ENCODE assay signal across 18 mouse cellular contexts in the genomic region with DNA sequence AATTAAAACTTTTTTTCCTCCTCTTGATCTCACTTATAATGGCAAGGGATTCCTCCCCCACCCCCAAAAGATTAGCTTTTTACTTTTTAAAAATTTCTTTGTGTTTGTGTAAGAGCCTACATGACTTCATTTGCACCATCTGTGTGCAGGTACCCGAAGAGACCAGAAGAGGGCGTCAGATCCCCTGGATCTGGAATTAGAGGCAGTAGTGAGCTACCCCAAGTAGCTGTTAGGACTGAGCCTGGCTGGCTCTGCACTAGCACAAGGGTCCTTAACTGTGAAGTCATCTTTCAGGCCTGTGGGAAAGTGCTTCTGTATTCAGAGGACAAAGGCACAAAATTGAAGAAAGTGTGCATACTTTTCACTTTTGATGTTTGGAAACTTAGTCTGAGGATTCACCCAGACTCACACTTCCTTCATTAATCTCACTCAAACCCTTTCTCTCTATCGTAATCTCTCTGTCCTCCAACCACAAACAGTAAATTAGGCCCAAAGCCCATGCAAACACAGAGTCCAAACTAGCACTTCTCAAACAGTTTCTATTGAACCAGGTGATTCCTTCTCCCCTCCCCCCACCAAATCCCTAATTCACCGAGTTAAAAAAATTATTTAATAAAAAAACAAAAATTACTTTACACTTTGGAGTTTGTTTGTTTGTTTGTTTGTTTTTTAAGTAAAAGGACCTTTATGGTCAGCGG.
A peak's percentile ranks its signal among the peaks of the same experiment; 100 is the strongest.
DNase-seq lines count a peak whose midpoint lies in the region; ATAC-seq and TF ChIP-seq lines count a peak whose summit lies in the region.
"Had no signal": no experiment of that assay in that cellular context is flagged by ENCODE, and none has a peak within 500 bp of the region (broad histone marks: within the 10 kb centered on the region; RNA-seq: fewer than 3 reads in every experiment).

No protein-coding gene starts in this region.

- intact Hi-C loops in left cerebral cortex, postnatal 25 days (cut with DNase I) = no loop called here

- TF ChIP-seq EP300 in liver, postnatal 0 days (IDR thresholded peaks at IDR 0.05; ENCODE audit: low read depth) = no peak

- peak; percentile 18 for DNase-seq in hindbrain, embryonic 11.5 days (ENCODE audit: low spot score)
- no peak for DNase-seq in liver, postnatal 0 days
- DNase-seq in ES-E14 (ENCODE audit: low read depth, low spot score) = peak; percentile 40
- DNase-seq in induced T-regulatory cell, adult 2 months (ENCODE audit: low read depth) = peak; percentile 46
- no peak for DNase-seq in left cerebral cortex, postnatal 25 days (ENCODE audit: low spot score in 2 of 2)
- DNase-seq: cerebellum, adult 9-10 months; kidney, postnatal 14 days; layer of hippocampus, postnatal 36 days; lung, postnatal 36 days; midbrain, embryonic 14.5 days; thymus, adult 18-20 months had no signal

- H3K4me1 ChIP-seq in hindbrain, embryonic 11.5 days (replicated peaks; ENCODE audit: control insufficient read depth, insufficient read depth, low read length) = no peaks in the 10 kb centered on the region
- peaks cover 8% of the 10 kb centered on the region; the same call in 1 of the 2 replicates for H3K4me1 ChIP-seq in hindbrain, embryonic 13.5 days (replicated peaks)
- H3K4me1 ChIP-seq in liver, postnatal 0 days (ENCODE audit: insufficient read depth) = peaks cover 2% of the 10 kb centered on the region; the same call in 1 of the 2 replicates
- no peaks in the 10 kb centered on the region for H3K4me1 ChIP-seq in liver, embryonic 12.5 days
- peaks cover 0 to 6% of the 10 kb centered on the region in 2 experiments; a peak in 1 of 4 replicates for H3K4me1 ChIP-seq in ES-E14 (ENCODE audit: control insufficient read depth in 2 of 2, insufficient read depth in 2 of 2, low read length in 2 of 2, poor library complexity in 1 of 2)
- H3K4me1 ChIP-seq: hindbrain, embryonic 12.5 days had no signal

- no peaks in the 10 kb centered on the region for H3K36me3 ChIP-seq in hindbrain, embryonic 11.5 days (ENCODE audit: control insufficient read depth, insufficient read depth, low read length)
- H3K36me3 ChIP-seq in hindbrain, embryonic 13.5 days = no peaks in the 10 kb centered on the region
- H3K36me3 ChIP-seq in liver, postnatal 0 days (replicated peaks; ENCODE audit: insufficient read depth, low read length) = no peaks in the 10 kb centered on the region
- H3K36me3 ChIP-seq in liver, embryonic 12.5 days = no peaks in the 10 kb centered on the region
- no peaks in the 10 kb centered on the region for H3K36me3 ChIP-seq in ES-E14 (ENCODE audit: control insufficient read depth, insufficient read depth, low read length, poor library complexity, severe bottlenecking)
- H3K36me3 ChIP-seq: embryonic facial prominence, embryonic 10.5 days; G1E; hindbrain, embryonic 12.5 days; limb, embryonic 13.5 days had no signal

- H3K4me3 ChIP-seq in hindbrain, embryonic 11.5 days (ENCODE audit: low read depth, low read length) = no peak overlapping the region
- H3K4me3 ChIP-seq in hindbrain, embryonic 13.5 days = no peak overlapping the region
- no peak overlapping the region for H3K4me3 ChIP-seq in liver, postnatal 0 days (ENCODE audit: low read depth, low read length)
- H3K4me3 ChIP-seq in liver, embryonic 12.5 days = no peak overlapping the region
- no peak overlapping the region for H3K4me3 ChIP-seq in ES-E14 (ENCODE audit: insufficient read depth in 1 of 2, low read depth in 1 of 2, low read length in 2 of 2, poor library complexity in 1 of 2, severe bottlenecking in 1 of 2)
- H3K4me3 ChIP-seq: embryonic facial prominence, embryonic 10.5 days; hindbrain, embryonic 12.5 days; limb, embryonic 13.5 days had no signal

- H3K4me2 ChIP-seq in hindbrain, embryonic 11.5 days (replicated peaks; ENCODE audit: low read depth, low read length) = no peak overlapping the region
- no peak overlapping the region for H3K4me2 ChIP-seq in hindbrain, embryonic 13.5 days
- no peak overlapping the region for H3K4me2 ChIP-seq in liver, postnatal 0 days (ENCODE audit: low read depth, low read length)
- no peak overlapping the region for H3K4me2 ChIP-seq in liver, embryonic 12.5 days
- H3K4me2 ChIP-seq: heart, embryonic 11.5 days; hindbrain, embryonic 12.5 days; limb, embryonic 13.5 days had no signal

- no peak overlapping the region for H3K9ac ChIP-seq in hindbrain, embryonic 11.5 days (ENCODE audit: low read depth, low read length)
- no peak overlapping the region for H3K9ac ChIP-seq in hindbrain, embryonic 13.5 days
- H3K9ac ChIP-seq in liver, postnatal 0 days (replicated peaks) = no peak overlapping the region
- H3K9ac ChIP-seq in liver, embryonic 12.5 days = no peak overlapping the region
- no peak overlapping the region for H3K9ac ChIP-seq in ES-E14 (ENCODE audit: insufficient read depth, low read depth, low read length, poor library complexity, severe bottlenecking)
- H3K9ac ChIP-seq: hindbrain, embryonic 12.5 days; limb, embryonic 13.5 days had no signal

- no peak overlapping the region for H3K27ac ChIP-seq in hindbrain, embryonic 11.5 days (ENCODE audit: low read depth, low read length)
- no peak overlapping the region for H3K27ac ChIP-seq in hindbrain, embryonic 13.5 days
- H3K27ac ChIP-seq in liver, postnatal 0 days (ENCODE audit: low read depth) = peak overlapping the region; percentile 52; the same call in 1 of the 2 replicates
- H3K27ac ChIP-seq in liver, embryonic 12.5 days = no peak overlapping the region
- H3K27ac ChIP-seq in ES-E14 (ENCODE audit: insufficient read depth, low read depth, low read length, poor library complexity, severe bottlenecking) = no peak overlapping the region
- H3K27ac ChIP-seq: embryonic facial prominence, embryonic 10.5 days; hindbrain, embryonic 12.5 days; limb, embryonic 13.5 days had no signal

- H3K9me3 ChIP-seq in hindbrain, embryonic 11.5 days (ENCODE audit: control insufficient read depth, low read length) = no peaks in the 10 kb centered on the region
- no peaks in the 10 kb centered on the region for H3K9me3 ChIP-seq in hindbrain, embryonic 13.5 days
- H3K9me3 ChIP-seq in liver, postnatal 0 days (ENCODE audit: low read length) = no peaks in the 10 kb centered on the region
- no peaks in the 10 kb centered on the region for H3K9me3 ChIP-seq in liver, embryonic 12.5 days (replicated peaks)
- H3K9me3 ChIP-seq in ES-E14 (ENCODE audit: control insufficient read depth, insufficient read depth, low read depth, low read length) = no peaks in the 10 kb centered on the region
- H3K9me3 ChIP-seq: embryonic facial prominence, embryonic 10.5 days; hindbrain, embryonic 12.5 days; limb, embryonic 13.5 days had no signal

- in situ Hi-C loops in ES-E14 (cut with MboI; ENCODE audit: low sequenced_read_pairs in 2 of 2, unreplicated experiment in 2 of 2) = no loop called here

- no peaks in the 10 kb centered on the region for H3K27me3 ChIP-seq in hindbrain, embryonic 11.5 days (ENCODE audit: control insufficient read depth, insufficient read depth, low read length)
- no peaks in the 10 kb centered on the region for H3K27me3 ChIP-seq in hindbrain, embryonic 13.5 days
- H3K27me3 ChIP-seq in liver, postnatal 0 days (ENCODE audit: insufficient read depth, low read length) = no peaks in the 10 kb centered on the region
- no peaks in the 10 kb centered on the region for H3K27me3 ChIP-seq in liver, embryonic 12.5 days (replicated peaks)
- H3K27me3 ChIP-seq: hindbrain, embryonic 12.5 days; limb, embryonic 13.5 days had no signal

- TF ChIP-seq CTCF in liver, postnatal 0 days (IDR thresholded peaks at IDR 0.05; ENCODE audit: low read depth) = peak; percentile 38

- 84% methylated on average over 5 of the region's 5 CpGs for WGBS in hindbrain, embryonic 11.5 days
- 90% methylated on average over 5 of the region's 5 CpGs for WGBS in hindbrain, embryonic 13.5 days
- WGBS in liver, postnatal 0 days (ENCODE audit: insufficient replicate concordance) = 61% methylated on average over 5 of the region's 5 CpGs
- 64% methylated on average over 5 of the region's 5 CpGs for WGBS in liver, embryonic 12.5 days (ENCODE audit: insufficient replicate concordance)

- no peak for ATAC-seq in hindbrain, embryonic 11.5 days (ENCODE audit: low FRiP score)
- ATAC-seq in hindbrain, embryonic 13.5 days (ENCODE audit: low FRiP score) = no peak
- ATAC-seq in liver, postnatal 0 days = peak; percentile 56; the same call in 1 of the 2 replicates
- ATAC-seq in liver, embryonic 12.5 days = no peak

TF ChIP-seq in ES-E14, 5 proteins besides CTCF, POLR2A, EP300 and RAD21:
- TF ChIP-seq ZC3H11A (IDR thresholded peaks at IDR 0.05; ENCODE audit: borderline replicate concordance, low read depth, low read length) (peak; percentile 70), MAFK (IDR thresholded peaks at IDR 0.05; ENCODE audit: insufficient read depth, low read depth, low read length) (no peak)

Comparison
In these comparisons a context has a peak if more than half of its experiments do, and no peak if none do; other contexts are left out.
1. DNase-seq: peak in hindbrain, embryonic 11.5 days (single experiment), ES-E14 (single experiment) and induced T-regulatory cell, adult 2 months (single experiment); none in liver, postnatal 0 days (single experiment) and left cerebral cortex, postnatal 25 days (0 of 2).